Mouse (Mus musculus) gastrocnemius, postnatal 36 days (tissue): ENCODE results near the gene Top3a. TPM values are rescaled to one million over a fixed set of nuclear protein-coding genes. Genes with fewer than 3 reads are reported as not detected.

Experiments used
- DNase-seq, 2 experiments: peaks; one replicate each; pipeline ENCODE4 v3.0.0; 2022
- intact Hi-C: fragments of 180-260 bp; cut with DNase I; formaldehyde crosslinking; loops from one replicate; pipeline ENCODE4 v1.15.1; 2025
- total RNA-seq, 2 experiments: library from RNA; stranded (reverse); gene quantifications; 2 replicates each; pipeline ENCODE4 v1.2.3; 2021

Top3a gene
- total RNA-seq, 2 experiments from 2014 or later, result 3.2 to 4.5 TPM

- no peak for DNase-seq
- intact Hi-C loops, result loop anchor here (5.0 kb wide), 2 partner anchors 44 to 79 kb away; partner anchors contain the start of gene Llgl1
Observed at GRCm38 (mm10) chr11:60776107-60776828, 897 bp downstream of the Top3a start.

GRCm38 (mm10) chr11:60775578-60775977, 1.6 kb downstream of the Top3a start:
- no peak for DNase-seq
- intact Hi-C loops, result loop anchor here (5.0 kb wide), 2 partner anchors 43 to 78 kb away; partner anchors contain the start of gene Llgl1

GRCm38 (mm10) chr11:60774841-60775240, 2.3 kb downstream of the Top3a start:
- no peak for DNase-seq
- intact Hi-C loops, result loop anchor here (5.0 kb wide), 2 partner anchors 43 to 78 kb away; partner anchors contain the start of gene Llgl1

GRCm38 (mm10) chr11:60774158-60774689, 2.9 kb downstream of the Top3a start:
- intact Hi-C loops, result no loop called here
- DNase-seq, result no peak

- DNase-seq, result no peak
- intact Hi-C loops, result no loop called here
Observed at GRCm38 (mm10) chr11:60772161-60772560, 5.0 kb downstream of the Top3a start.

GRCm38 (mm10) chr11:60770776-60771175, 6.4 kb downstream of the Top3a start:
- intact Hi-C loops, result no loop called here
- no peak for DNase-seq

- intact Hi-C loops, result no loop called here
Observed at GRCm38 (mm10) chr11:60769322-60769721, 7.8 kb downstream of the Top3a start.

GRCm38 (mm10) chr11:60766969-60767368, 10.2 kb downstream of the Top3a start:
- DNase-seq, result no peak
- intact Hi-C loops, result no loop called here

More at GRCm38 (mm10) chr11:60769322-60769721, 7.8 kb downstream of the Top3a start:
- DNase-seq, result no peak

GRCm38 (mm10) chr11:60761681-60762080, 15.5 kb downstream of the Top3a start:
- DNase-seq, result no peak
- intact Hi-C loops, result no loop called here

- intact Hi-C loops, result no loop called here
- no peak for DNase-seq
Observed at GRCm38 (mm10) chr11:60755570-60755969, 21.6 kb downstream of the Top3a start.

GRCm38 (mm10) chr11:60740321-60740720, 36.8 kb downstream of the Top3a start:
- no peak for DNase-seq
- intact Hi-C loops, result no loop called here

- no peak for DNase-seq
- intact Hi-C loops, result no loop called here
Observed at GRCm38 (mm10) chr11:60737450-60737849, 39.7 kb downstream of the Top3a start.

GRCm38 (mm10) chr11:60736491-60736890, 40.7 kb downstream of the Top3a start:
- intact Hi-C loops, result no loop called here
- DNase-seq, result no peak

GRCm38 (mm10) chr11:60735191-60735590, 42.0 kb downstream of the Top3a start:
- intact Hi-C loops, result no loop called here
- DNase-seq, result no peak

- no peak for DNase-seq
Observed at GRCm38 (mm10) chr11:60734206-60734605, 43.0 kb downstream of the Top3a start.

GRCm38 (mm10) chr11:60731251-60731650, 45.9 kb downstream of the Top3a start:
- intact Hi-C loops, result loop anchor here (5.0 kb wide), 2 partner anchors 46 to 201 kb away; partner anchors contain the start of genes Map2k3, Smcr8 and Top3a
- DNase-seq, result peak; percentile 50 to 57

More at GRCm38 (mm10) chr11:60734206-60734605, 43.0 kb downstream of the Top3a start:
- intact Hi-C loops, result loop anchor here (5.0 kb wide), 2 partner anchors 43 to 198 kb away; partner anchors contain the start of genes Map2k3, Smcr8 and Top3a

- intact Hi-C loops, result loop anchor here (5.0 kb wide), 2 partner anchors 47 to 202 kb away; partner anchors contain the start of genes Map2k3, Smcr8 and Top3a
Observed at GRCm38 (mm10) chr11:60730169-60730568, 47.0 kb downstream of the Top3a start.

GRCm38 (mm10) chr11:60729217-60729641, 47.9 kb downstream of the Top3a start:
- intact Hi-C loops, result no loop called here
- peak in 1 of 2 experiments; percentile 43 for DNase-seq

More at GRCm38 (mm10) chr11:60730169-60730568, 47.0 kb downstream of the Top3a start:
- no peak for DNase-seq

- intact Hi-C loops, result no loop called here
- peak; percentile 92 for DNase-seq
Observed at GRCm38 (mm10) chr11:60728260-60728761, 48.9 kb downstream of the Top3a start, which contains the start of gene Mief2. Gene Mief2 (plus strand): TSS chr11:60728398.

GRCm38 (mm10) chr11:60727392-60728140, 49.6 kb downstream of the Top3a start:
- DNase-seq, result no peak
- intact Hi-C loops, result no loop called here
